Mouse (Mus musculus): ENCODE data around the gene Crip2.

DNA sequence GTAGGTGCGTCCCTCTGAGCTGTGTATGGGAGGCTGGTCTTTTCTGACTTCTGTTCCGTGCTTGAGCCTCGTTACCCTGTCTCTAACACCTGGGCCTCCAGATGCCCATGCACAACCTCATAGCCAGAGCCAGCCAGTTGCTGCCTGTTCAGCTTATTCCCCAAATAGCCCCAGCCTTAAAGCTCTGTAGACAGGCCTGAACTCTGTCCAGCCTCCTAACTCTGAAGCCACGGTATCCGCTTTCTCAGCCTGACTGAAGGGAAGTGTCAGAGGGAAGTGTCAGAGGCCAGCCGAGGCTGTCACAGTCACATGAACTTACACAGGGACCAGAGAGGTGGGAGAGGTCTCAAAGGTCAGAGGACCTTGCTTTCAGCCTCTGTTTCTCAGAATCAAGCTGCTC, 15.3 kb upstream of the Crip2 start:
- TF ChIP-seq CTCF (IDR thresholded peaks at IDR 0.05; ENCODE audit: control insufficient read depth, insufficient read depth, insufficient replicate concordance, low read depth, low read length): no peak
- no peak for TF ChIP-seq POLR2A (IDR thresholded peaks at IDR 0.05; ENCODE audit: control insufficient read depth, low read depth, low read length)
